Comparison of ENCODE assay signal across 28 mouse cellular contexts in the genomic region with DNA sequence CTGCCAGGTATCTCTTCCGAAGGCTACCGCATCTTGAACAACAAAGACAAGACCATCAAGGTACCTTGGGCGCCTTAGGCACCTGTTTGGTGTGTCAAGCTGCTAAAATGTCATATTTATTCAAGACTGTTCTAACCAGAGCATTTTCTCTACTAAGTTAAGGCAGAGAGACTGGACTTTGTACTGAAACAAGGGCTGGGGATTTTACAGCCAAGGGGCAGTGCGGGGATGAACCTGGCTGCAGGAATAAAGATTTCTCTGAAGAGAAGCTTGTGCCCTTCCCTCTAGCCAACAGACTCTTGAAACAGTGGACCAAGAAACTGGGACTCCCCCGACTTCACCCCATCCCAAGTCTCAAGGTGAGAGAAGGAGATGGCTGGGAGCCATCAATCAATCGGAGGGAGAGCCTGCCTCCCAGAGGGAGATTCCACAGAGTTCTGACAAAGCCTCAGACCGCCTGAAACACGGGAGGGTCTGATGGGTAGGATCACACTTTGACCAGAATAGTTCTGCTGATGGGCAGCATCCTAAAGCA. TPM values are rescaled to one million over a fixed set of nuclear protein-coding genes. Genes with fewer than 3 reads are reported as not detected.
DNase-seq lines count a peak whose midpoint lies in the region; ATAC-seq and TF ChIP-seq lines count a peak whose summit lies in the region.
"Had no signal": no experiment of that assay in that cellular context is flagged by ENCODE, and none has a peak within 500 bp of the region (broad histone marks: within the 10 kb centered on the region; RNA-seq: fewer than 3 reads in every experiment).

No protein-coding gene starts in this region.

- H3K27ac ChIP-seq in kidney, embryonic 15.5 days, result no peak overlapping the region
- H3K27ac ChIP-seq in kidney, embryonic 14.5 days (ENCODE audit: low read depth, low read length), result no peak overlapping the region
- no peak overlapping the region for H3K27ac ChIP-seq in intestine, embryonic 14.5 days (ENCODE audit: low read depth)
- 0 out of 2 replicates have a peak overlapping the region, but pooled peaks have one; percentile 6 for H3K27ac ChIP-seq in intestine, embryonic 15.5 days
- no peak overlapping the region for H3K27ac ChIP-seq in left cerebral cortex, adult 2 months
- H3K27ac ChIP-seq in forebrain, embryonic 13.5 days, result no peak overlapping the region
- H3K27ac ChIP-seq: embryonic facial prominence, embryonic 15.5 days; forebrain, embryonic 12.5 days; heart, embryonic 15.5 days; hindbrain, postnatal 0 days; kidney, postnatal 0 days; layer of hippocampus, adult 2 months; limb, embryonic 15.5 days; midbrain, embryonic 12.5 days; neural tube, embryonic 13.5 days had no signal

- no peak for TF ChIP-seq CTCF in left cerebral cortex, adult 2 months (IDR thresholded peaks at IDR 0.05)

- no peak for ATAC-seq in kidney, embryonic 15.5 days (replicated peaks; ENCODE audit: low FRiP score)
- no peak for ATAC-seq in kidney, embryonic 14.5 days (ENCODE audit: low FRiP score, low TSS enrichment)
- ATAC-seq in intestine, embryonic 14.5 days (replicated peaks; ENCODE audit: low FRiP score, low TSS enrichment, low read depth), result peak; percentile 36; the same call in 1 of the 2 replicates
- ATAC-seq in intestine, embryonic 15.5 days, result peak; percentile 41
- no peak for ATAC-seq in forebrain, embryonic 13.5 days
- ATAC-seq: activated CD4-positive, CD25-positive, alpha-beta regulatory T cell, adult 4 months had no signal

- H3K4me3 ChIP-seq in kidney, embryonic 15.5 days (replicated peaks), result no peak overlapping the region
- no peak overlapping the region for H3K4me3 ChIP-seq in kidney, embryonic 14.5 days (ENCODE audit: low read length)
- no peak overlapping the region for H3K4me3 ChIP-seq in intestine, embryonic 14.5 days (ENCODE audit: low read depth, low read length)
- no peak overlapping the region for H3K4me3 ChIP-seq in intestine, embryonic 15.5 days (replicated peaks)
- H3K4me3 ChIP-seq in left cerebral cortex, adult 2 months, result no peak overlapping the region
- no peak overlapping the region for H3K4me3 ChIP-seq in forebrain, embryonic 13.5 days

- no peaks in the 10 kb centered on the region for H3K9me3 ChIP-seq in kidney, embryonic 15.5 days (replicated peaks)
- no peaks in the 10 kb centered on the region for H3K9me3 ChIP-seq in kidney, embryonic 14.5 days (ENCODE audit: control insufficient read depth, low read length)
- no peaks in the 10 kb centered on the region for H3K9me3 ChIP-seq in intestine, embryonic 14.5 days (ENCODE audit: control insufficient read depth, low read length)
- H3K9me3 ChIP-seq in intestine, embryonic 15.5 days, result no peaks in the 10 kb centered on the region
- no peaks in the 10 kb centered on the region for H3K9me3 ChIP-seq in forebrain, embryonic 13.5 days (replicated peaks)
- H3K9me3 ChIP-seq: embryonic facial prominence, embryonic 10.5 days; embryonic facial prominence, embryonic 15.5 days; forebrain, embryonic 12.5 days; heart, embryonic 15.5 days; limb, embryonic 15.5 days; midbrain, embryonic 12.5 days; neural tube, embryonic 13.5 days had no signal

- H3K4me2 ChIP-seq in kidney, embryonic 15.5 days, result 0 out of 2 replicates have a peak overlapping the region, but pooled peaks have one; percentile 78
- no peak overlapping the region for H3K4me2 ChIP-seq in kidney, embryonic 14.5 days (replicated peaks; ENCODE audit: low read depth, low read length)
- H3K4me2 ChIP-seq in intestine, embryonic 14.5 days (ENCODE audit: low read length), result no peak overlapping the region
- peak overlapping the region; percentile 84 for H3K4me2 ChIP-seq in intestine, embryonic 15.5 days (replicated peaks)
- H3K4me2 ChIP-seq in forebrain, embryonic 13.5 days, result no peak overlapping the region

- intact Hi-C loops in left cerebral cortex, adult 2 months (cut with DNase I), result no loop called here

- no peak for DNase-seq in intestine, embryonic 14.5 days (ENCODE audit: low spot score)
- DNase-seq in kidney, postnatal 36 days, result peak; percentile 39 to 56
- DNase-seq in left cerebral cortex, adult 2 months (ENCODE audit: extremely low spot score in 1 of 2, low spot score in 2 of 2), result no peak
- DNase-seq in c-Kit-positive CD71-positive TER-119-positive erythroid progenitor cells, embryonic 14.5 days (ENCODE audit: low spot score), result no peak
- DNase-seq: B cell, adult 2 months; cerebellum, adult 8-10 months; cerebellum, postnatal 25 days; gastrocnemius, postnatal 10 days; left cerebral cortex, postnatal 4 days; lung, postnatal 36 days; right cerebral cortex, postnatal 4 days had no signal

- 72% methylated on average over 8 of the region's 8 CpGs for WGBS in kidney, embryonic 15.5 days
- 72% methylated on average over 8 of the region's 8 CpGs for WGBS in kidney, embryonic 14.5 days
- 58% methylated on average over 8 of the region's 8 CpGs for WGBS in intestine, embryonic 14.5 days
- 57% methylated on average over 8 of the region's 8 CpGs for WGBS in intestine, embryonic 15.5 days
- WGBS in forebrain, embryonic 13.5 days, result 79% methylated on average over 8 of the region's 8 CpGs

- H3K27me3 ChIP-seq in kidney, embryonic 15.5 days, result peaks cover 33% of the 10 kb centered on the region
- peaks cover 15% of the 10 kb centered on the region; the same call in 1 of the 2 replicates for H3K27me3 ChIP-seq in kidney, embryonic 14.5 days (ENCODE audit: control insufficient read depth, insufficient read depth, low read length)
- H3K27me3 ChIP-seq in intestine, embryonic 14.5 days (replicated peaks; ENCODE audit: control insufficient read depth, insufficient read depth, low read length), result peaks cover 15% of the 10 kb centered on the region
- H3K27me3 ChIP-seq in intestine, embryonic 15.5 days (replicated peaks), result peaks cover 4% of the 10 kb centered on the region; the same call in 1 of the 2 replicates
- peaks cover 36% of the 10 kb centered on the region for H3K27me3 ChIP-seq in forebrain, embryonic 13.5 days

- peaks cover 20% of the 10 kb centered on the region for H3K36me3 ChIP-seq in kidney, embryonic 15.5 days
- H3K36me3 ChIP-seq in kidney, embryonic 14.5 days (ENCODE audit: control insufficient read depth, insufficient read depth, low read length), result no peaks in the 10 kb centered on the region; the same call in 1 of the 2 replicates
- H3K36me3 ChIP-seq in intestine, embryonic 14.5 days (ENCODE audit: control insufficient read depth, insufficient read depth, low read length), result peaks cover 22% of the 10 kb centered on the region
- peaks cover 3% of the 10 kb centered on the region for H3K36me3 ChIP-seq in intestine, embryonic 15.5 days
- H3K36me3 ChIP-seq in forebrain, embryonic 13.5 days (ENCODE audit: poor library complexity, severe bottlenecking), result peaks cover 6% of the 10 kb centered on the region; the same call in 1 of the 2 replicates
- H3K36me3 ChIP-seq: forebrain, embryonic 12.5 days; midbrain, embryonic 12.5 days had no signal

- H3K4me1 ChIP-seq in kidney, embryonic 15.5 days, result peaks cover 24% of the 10 kb centered on the region
- peaks cover 14% of the 10 kb centered on the region for H3K4me1 ChIP-seq in kidney, embryonic 14.5 days (ENCODE audit: control insufficient read depth, insufficient read depth, low read length)
- H3K4me1 ChIP-seq in intestine, embryonic 14.5 days (replicated peaks; ENCODE audit: control insufficient read depth, insufficient read depth, low read length), result peaks cover 9% of the 10 kb centered on the region
- H3K4me1 ChIP-seq in intestine, embryonic 15.5 days (replicated peaks), result peaks cover 27% of the 10 kb centered on the region
- H3K4me1 ChIP-seq in forebrain, embryonic 13.5 days, result peaks cover 6% of the 10 kb centered on the region

- H3K9ac ChIP-seq in kidney, embryonic 15.5 days, result no peak overlapping the region
- no peak overlapping the region for H3K9ac ChIP-seq in kidney, embryonic 14.5 days (ENCODE audit: low read depth, low read length)
- no peak overlapping the region for H3K9ac ChIP-seq in intestine, embryonic 14.5 days (ENCODE audit: low read length)
- H3K9ac ChIP-seq in intestine, embryonic 15.5 days, result no peak overlapping the region
- no peak overlapping the region for H3K9ac ChIP-seq in forebrain, embryonic 13.5 days
- H3K9ac ChIP-seq: midbrain, embryonic 12.5 days had no signal

RNA-seq across cellular contexts. Expression of gene Marc1, which starts 0.7 kb away (rescaled TPM):
- polyA plus RNA-seq in kidney, embryonic 15.5 days (2015; fragmentation: Nextera tagmentation; extraction: Ambion mirVana), result 0.30 and 0.61 TPM in 2 replicates
- 0.28 and 0.41 TPM in 2 replicates for polyA plus RNA-seq in kidney, embryonic 14.5 days (2014; fragmentation: Nextera tagmentation; extraction: Ambion mirVana)
- 0.19 and 0.22 TPM in 2 replicates for polyA plus RNA-seq in intestine, embryonic 14.5 days (2014; fragmentation: Nextera tagmentation; extraction: Ambion mirVana)
- polyA plus RNA-seq in intestine, embryonic 15.5 days (2015; fragmentation: Nextera tagmentation; extraction: Ambion mirVana), result 0.86 and 0.88 TPM in 2 replicates
- under 1 TPM in 1 of 2 experiments, not detected in 1; 0.26 TPM for total RNA-seq in left cerebral cortex, adult 2 months (2021)
- 0.22 TPM in 1 of 2 replicates, not detected in the other for polyA plus RNA-seq in forebrain, embryonic 13.5 days (2015; fragmentation: Nextera tagmentation; extraction: Ambion mirVana)
- total RNA-seq: heart, postnatal 25 days had no signal
- polyA plus RNA-seq: activated CD4-positive, CD25-positive, alpha-beta regulatory T cell, adult 4 months; heart, embryonic 15.5 days; neural tube, embryonic 13.5 days; testis, adult 2 months had no signal

RNA-seq across cellular contexts. Expression of gene Marc2, which starts 34.5 kb away (rescaled TPM):
- 185 and 196 TPM in 2 replicates for polyA plus RNA-seq in kidney, embryonic 15.5 days (2015; fragmentation: Nextera tagmentation; extraction: Ambion mirVana)
- 177 and 178 TPM in 2 replicates for polyA plus RNA-seq in kidney, embryonic 14.5 days (2014; fragmentation: Nextera tagmentation; extraction: Ambion mirVana)
- 262 and 279 TPM in 2 replicates for polyA plus RNA-seq in intestine, embryonic 14.5 days (2014; fragmentation: Nextera tagmentation; extraction: Ambion mirVana)
- 361 and 402 TPM in 2 replicates for polyA plus RNA-seq in intestine, embryonic 15.5 days (2015; fragmentation: Nextera tagmentation; extraction: Ambion mirVana)
- 100 to 1,000 TPM; 167 to 177 TPM for total RNA-seq in left cerebral cortex, adult 2 months (2021)
- polyA plus RNA-seq in forebrain, embryonic 13.5 days (2015; fragmentation: Nextera tagmentation; extraction: Ambion mirVana), result 100 and 103 TPM in 2 replicates

Comparison
In these comparisons a context has a peak if more than half of its experiments do, and no peak if none do; other contexts are left out.
1. H3K4me2 ChIP-seq: peak in kidney, embryonic 15.5 days (single experiment) and intestine, embryonic 15.5 days (single experiment); none in kidney, embryonic 14.5 days (single experiment), intestine, embryonic 14.5 days (single experiment) and forebrain, embryonic 13.5 days (single experiment).
2. ATAC-seq: peak in intestine, embryonic 14.5 days (single experiment) and intestine, embryonic 15.5 days (single experiment); none in kidney, embryonic 15.5 days (single experiment), kidney, embryonic 14.5 days (single experiment) and forebrain, embryonic 13.5 days (single experiment).
3. DNase-seq: peak in kidney, postnatal 36 days (2 of 2); none in intestine, embryonic 14.5 days (single experiment), left cerebral cortex, adult 2 months (0 of 2) and c-Kit-positive CD71-positive TER-119-positive erythroid progenitor cells, embryonic 14.5 days (single experiment).